ENCODE assay signal across 16 mouse cellular contexts in genomic region chr12:13002069-13002590, GRCm38 (mm10).
"Had no signal": no experiment of that assay in that cellular context is flagged by ENCODE, and none has a peak within 500 bp of the region (broad histone marks: within the 10 kb centered on the region; RNA-seq: fewer than 3 reads in every experiment).

No protein-coding gene starts in this region.

- H3K36me3 ChIP-seq: kidney, embryonic 15.5 days; limb, embryonic 15.5 days; lung, embryonic 15.5 days; neural tube, embryonic 13.5 days; stomach, embryonic 15.5 days had no signal

- H3K4me2 ChIP-seq: kidney, embryonic 15.5 days; limb, embryonic 15.5 days; lung, embryonic 15.5 days; midbrain, embryonic 11.5 days; neural tube, embryonic 13.5 days; stomach, embryonic 15.5 days had no signal

- H3K9me3 ChIP-seq: kidney, embryonic 15.5 days; limb, embryonic 15.5 days; lung, embryonic 15.5 days; megakaryocyte, embryonic 14.5 days; neural tube, embryonic 13.5 days; stomach, embryonic 15.5 days had no signal

- H3K4me3 ChIP-seq: kidney, embryonic 15.5 days; limb, embryonic 15.5 days; lung, embryonic 15.5 days; megakaryocyte, embryonic 14.5 days; neural tube, embryonic 13.5 days; stomach, embryonic 15.5 days had no signal

- ATAC-seq: midbrain, embryonic 16.5 days had no signal

- DNase-seq: kidney, adult 2 months; kidney, postnatal 25 days; lung, postnatal 14 days; retina, postnatal 1 day; right cerebral cortex, postnatal 4 days; spleen, adult 18-20 months; thymus, postnatal 4 days had no signal

- H3K27ac ChIP-seq: kidney, embryonic 15.5 days; limb, embryonic 15.5 days; lung, embryonic 15.5 days; macrophage; neural tube, embryonic 13.5 days; stomach, embryonic 15.5 days had no signal

- H3K9ac ChIP-seq: kidney, embryonic 15.5 days; limb, embryonic 15.5 days; lung, embryonic 15.5 days; neural tube, embryonic 13.5 days; stomach, embryonic 15.5 days had no signal

- H3K27me3 ChIP-seq: kidney, embryonic 15.5 days; limb, embryonic 15.5 days; lung, embryonic 15.5 days; megakaryocyte, embryonic 14.5 days; neural tube, embryonic 13.5 days; stomach, embryonic 15.5 days had no signal

- H3K4me1 ChIP-seq: kidney, embryonic 15.5 days; limb, embryonic 15.5 days; lung, embryonic 15.5 days; megakaryocyte, embryonic 14.5 days; neural tube, embryonic 13.5 days; stomach, embryonic 15.5 days had no signal
